ENCODE assay signal across 8 mouse cellular contexts in the genomic region with DNA sequence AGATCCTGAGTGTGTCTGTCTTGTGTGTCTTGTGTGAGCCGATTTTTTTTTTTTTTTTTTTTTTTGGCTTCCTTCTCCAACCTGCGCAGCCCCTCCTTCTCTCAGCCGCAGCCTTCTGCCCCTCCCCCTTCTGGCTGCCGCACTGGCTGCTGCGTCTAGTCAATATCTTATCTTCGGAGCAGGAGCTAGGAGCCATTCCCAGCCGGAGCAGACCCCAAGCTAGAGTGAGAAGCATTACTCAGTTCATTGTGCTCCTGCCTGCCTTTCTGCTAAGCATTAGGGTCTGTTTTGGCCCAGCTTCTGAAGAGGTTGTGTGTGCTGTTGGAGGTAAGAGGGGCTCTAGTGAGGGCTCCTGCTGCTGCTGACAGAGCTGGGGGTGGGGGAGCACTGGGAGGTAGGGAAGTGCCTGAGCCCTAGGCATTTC. TPM values are rescaled to one million over a fixed set of nuclear protein-coding genes. Genes with fewer than 3 reads are reported as not detected.
A peak's percentile ranks its signal among the peaks of the same experiment; 100 is the strongest.
DNase-seq lines count a peak whose midpoint lies in the region; ATAC-seq and TF ChIP-seq lines count a peak whose summit lies in the region.

A gene (plus strand): TSS at position 114 of the 424 bp plus-strand sequence.

- no peak for TF ChIP-seq POLR2A in lung, adult 2 months (IDR thresholded peaks at IDR 0.05; ENCODE audit: borderline replicate concordance, extremely low read depth, low read depth, low read length)

- 3% methylated on average over 7 of the region's 7 CpGs for WGBS in lung, embryonic 16.5 days
- 2% methylated on average over 7 of the region's 7 CpGs for WGBS in lung, adult 2 months
- 0% methylated on average over 7 of the region's 7 CpGs for WGBS in embryonic facial prominence, embryonic 14.5 days
- WGBS in intestine, embryonic 15.5 days = 0% methylated on average over 7 of the region's 7 CpGs
- 3% methylated on average over 7 of the region's 7 CpGs for WGBS in stomach, postnatal 0 days

- ATAC-seq in lung, embryonic 16.5 days (ENCODE audit: low read depth) = no peak
- peak; percentile 57; the same call in 1 of the 2 replicates for ATAC-seq in embryonic facial prominence, embryonic 14.5 days (ENCODE audit: low read depth)
- peak; percentile 62; the same call in 1 of the 2 replicates for ATAC-seq in intestine, embryonic 15.5 days
- ATAC-seq in megakaryocyte progenitor cell, adult 5-6 weeks (replicated peaks; ENCODE audit: poor library complexity) = peak; percentile 87
- ATAC-seq in stomach, postnatal 0 days (ENCODE audit: low FRiP score, low TSS enrichment) = no peak

- no peak for TF ChIP-seq EP300 in stomach, postnatal 0 days (optimal IDR thresholded peaks at IDR 0.05)

- no peak within 1 kb of the TSS; the same call in 1 of the 2 replicates for H3K4me3 ChIP-seq in lung, embryonic 16.5 days (ENCODE audit: low read length)
- no peak within 1 kb of the TSS for H3K4me3 ChIP-seq in lung, adult 2 months (replicated peaks; ENCODE audit: extremely low read depth, low read depth, low read length)
- peak within 1 kb of the TSS; percentile 17; the same call in 1 of the 2 replicates for H3K4me3 ChIP-seq in embryonic facial prominence, embryonic 14.5 days (ENCODE audit: low read depth, low read length)
- H3K4me3 ChIP-seq in intestine, embryonic 15.5 days (replicated peaks) = 0 out of 2 replicates have a peak within 1 kb of the TSS, but pooled peaks have one; percentile 6
- no peak within 1 kb of the TSS for H3K4me3 ChIP-seq in stomach, postnatal 0 days (ENCODE audit: low read depth, low read length)

- no peak for TF ChIP-seq CTCF in lung, adult 2 months (IDR thresholded peaks at IDR 0.05; ENCODE audit: insufficient read depth, low read length)
- TF ChIP-seq CTCF in stomach, postnatal 0 days (IDR thresholded peaks at IDR 0.05; ENCODE audit: low read depth) = no peak

- H3K9ac ChIP-seq in lung, embryonic 16.5 days (ENCODE audit: low read length) = peak within 1 kb of the TSS; percentile 15; the same call in 1 of the 2 replicates
- peak within 1 kb of the TSS; percentile 54 for H3K9ac ChIP-seq in embryonic facial prominence, embryonic 14.5 days (ENCODE audit: low read depth, low read length)
- H3K9ac ChIP-seq in intestine, embryonic 15.5 days = no peak within 1 kb of the TSS
- no peak within 1 kb of the TSS for H3K9ac ChIP-seq in stomach, postnatal 0 days (ENCODE audit: low read length)

- H3K27ac ChIP-seq in lung, embryonic 16.5 days (ENCODE audit: low read length) = no peak within 1 kb of the TSS
- no peak within 1 kb of the TSS for H3K27ac ChIP-seq in embryonic facial prominence, embryonic 14.5 days (replicated peaks; ENCODE audit: low read depth, low read length)
- no peak within 1 kb of the TSS for H3K27ac ChIP-seq in intestine, embryonic 15.5 days
- no peak within 1 kb of the TSS for H3K27ac ChIP-seq in stomach, postnatal 0 days (replicated peaks)

- no peaks in the 10 kb centered on the region for H3K36me3 ChIP-seq in lung, embryonic 16.5 days (ENCODE audit: control insufficient read depth, insufficient read depth, low read length)
- no peaks in the 10 kb centered on the region for H3K36me3 ChIP-seq in embryonic facial prominence, embryonic 14.5 days (ENCODE audit: control insufficient read depth, insufficient read depth, low read length)
- H3K36me3 ChIP-seq in intestine, embryonic 15.5 days = no peaks in the 10 kb centered on the region
- no peaks in the 10 kb centered on the region for H3K36me3 ChIP-seq in stomach, postnatal 0 days (ENCODE audit: control insufficient read depth, insufficient read depth, low read length)

- no peaks in the 10 kb centered on the region for H3K9me3 ChIP-seq in lung, embryonic 16.5 days (ENCODE audit: control insufficient read depth, low read length)
- H3K9me3 ChIP-seq in embryonic facial prominence, embryonic 14.5 days (ENCODE audit: control insufficient read depth, low read length) = no peaks in the 10 kb centered on the region
- no peaks in the 10 kb centered on the region for H3K9me3 ChIP-seq in intestine, embryonic 15.5 days
- no peaks in the 10 kb centered on the region for H3K9me3 ChIP-seq in stomach, postnatal 0 days (ENCODE audit: control insufficient read depth, low read length)

- peak within 1 kb of the TSS; percentile 32 for H3K4me2 ChIP-seq in lung, embryonic 16.5 days (ENCODE audit: low read depth, low read length)
- peak within 1 kb of the TSS; percentile 37 for H3K4me2 ChIP-seq in embryonic facial prominence, embryonic 14.5 days (ENCODE audit: low read depth, low read length)
- peak within 1 kb of the TSS; percentile 48 for H3K4me2 ChIP-seq in intestine, embryonic 15.5 days (replicated peaks)
- H3K4me2 ChIP-seq in stomach, postnatal 0 days (replicated peaks; ENCODE audit: low read depth) = no peak within 1 kb of the TSS

- DNase-seq in lung, adult 2 months = no peak
- peak; percentile 50 for DNase-seq in embryonic facial prominence, embryonic 14.5 days (ENCODE audit: low spot score)
- DNase-seq in stomach, postnatal 0 days (ENCODE audit: low spot score) = peak; percentile 33
- DNase-seq in ovary, postnatal 10 days (ENCODE audit: low spot score) = no peak
- no peak for DNase-seq in kidney, adult 8-10 months

- H3K27me3 ChIP-seq in lung, embryonic 16.5 days (ENCODE audit: control insufficient read depth, insufficient read depth, low read depth, low read length) = no peaks in the 10 kb centered on the region
- no peaks in the 10 kb centered on the region for H3K27me3 ChIP-seq in embryonic facial prominence, embryonic 14.5 days (replicated peaks; ENCODE audit: control insufficient read depth, insufficient read depth, low read length)
- H3K27me3 ChIP-seq in intestine, embryonic 15.5 days (replicated peaks) = no peaks in the 10 kb centered on the region
- H3K27me3 ChIP-seq in stomach, postnatal 0 days (ENCODE audit: control insufficient read depth, insufficient read depth, low read length) = no peaks in the 10 kb centered on the region

- peaks cover 3% of the 10 kb centered on the region for H3K4me1 ChIP-seq in lung, embryonic 16.5 days (replicated peaks; ENCODE audit: control insufficient read depth, insufficient read depth, low read length)
- no peaks in the 10 kb centered on the region for H3K4me1 ChIP-seq in lung, adult 2 months (ENCODE audit: control insufficient read depth, insufficient read depth, low read length)
- H3K4me1 ChIP-seq in embryonic facial prominence, embryonic 14.5 days (ENCODE audit: control insufficient read depth, insufficient read depth, low read length) = peaks cover 5% of the 10 kb centered on the region; the same call in 1 of the 2 replicates
- peaks cover 4% of the 10 kb centered on the region; the same call in 1 of the 2 replicates for H3K4me1 ChIP-seq in intestine, embryonic 15.5 days (replicated peaks)
- H3K4me1 ChIP-seq in stomach, postnatal 0 days (replicated peaks; ENCODE audit: control insufficient read depth, insufficient read depth) = no peaks in the 10 kb centered on the region

RNA-seq across cellular contexts. Expression of the gene that starts here (rescaled TPM):
- polyA plus RNA-seq in lung, embryonic 16.5 days (2015; fragmentation: Nextera tagmentation; extraction: Ambion mirVana) = 0.43 and 0.72 TPM in 2 replicates
- polyA plus RNA-seq in lung, adult 2 months (2012; rRNA removed) = 0.06 and 0.09 TPM in 2 replicates
- polyA plus RNA-seq in embryonic facial prominence, embryonic 14.5 days (2014; fragmentation: Nextera tagmentation; extraction: Ambion mirVana) = 2.0 and 2.5 TPM in 2 replicates
- 1.6 and 1.7 TPM in 2 replicates for polyA plus RNA-seq in intestine, embryonic 15.5 days (2015; fragmentation: Nextera tagmentation; extraction: Ambion mirVana)
- not detected in 2 replicates for total RNA-seq in megakaryocyte progenitor cell, adult 5-6 weeks (2015)
- total RNA-seq in megakaryocyte progenitor cell, adult 5-6 weeks (2017) = not detected in 2 replicates
- polyA plus RNA-seq in stomach, postnatal 0 days (2015; fragmentation: Nextera tagmentation; extraction: Ambion mirVana) = 0.52 and 0.80 TPM in 2 replicates

Comparison
In these comparisons a context has a peak if more than half of its experiments do, and no peak if none do; other contexts are left out.
1. Peak in ATAC-seq in megakaryocyte progenitor cell, adult 5-6 weeks; RNA of the gene not detected or under 1 TPM.
2. Peak in DNase-seq in stomach, postnatal 0 days; RNA of the gene not detected or under 1 TPM.
3. ATAC-seq: peak in embryonic facial prominence, embryonic 14.5 days (single experiment) and intestine, embryonic 15.5 days (single experiment); none in lung, embryonic 16.5 days (single experiment) and stomach, postnatal 0 days (single experiment).
4. H3K4me3 ChIP-seq: peak in embryonic facial prominence, embryonic 14.5 days (single experiment) and intestine, embryonic 15.5 days (single experiment); none in lung, embryonic 16.5 days (single experiment), lung, adult 2 months (single experiment) and stomach, postnatal 0 days (single experiment).
5. H3K9ac ChIP-seq: peak in lung, embryonic 16.5 days (single experiment) and embryonic facial prominence, embryonic 14.5 days (single experiment); none in intestine, embryonic 15.5 days (single experiment) and stomach, postnatal 0 days (single experiment).